Mouse (Mus musculus) adrenal gland, postnatal 25 days (tissue): Measurements from ENCODE around the gene Armh2. TPM values are rescaled to one million over a fixed set of nuclear protein-coding genes. Genes with fewer than 3 reads are reported as not detected.
"Not testable (repeated sequence)": the region's sequence is repeated elsewhere in the genome, so short reads cannot be mapped to it uniquely, and the experiment has no call there.

ENCODE experiments used
- DNase-seq: peaks from one replicate; pipeline ENCODE4 v3.0.0; 2021; ENCODE audit warnings: mixed read lengths
- total RNA-seq: library from RNA; stranded (reverse); gene quantifications from 2 replicates; pipeline ENCODE4 v1.2.3, GENCODE M21; 2021

Gene Armh2
- total RNA-seq, 1 experiment from 2014 or later, result not detected

- no peak for DNase-seq
Observed at GRCm38 (mm10) chr13:24757820-24758564, 17.0 kb downstream of the Armh2 start.

DNA sequence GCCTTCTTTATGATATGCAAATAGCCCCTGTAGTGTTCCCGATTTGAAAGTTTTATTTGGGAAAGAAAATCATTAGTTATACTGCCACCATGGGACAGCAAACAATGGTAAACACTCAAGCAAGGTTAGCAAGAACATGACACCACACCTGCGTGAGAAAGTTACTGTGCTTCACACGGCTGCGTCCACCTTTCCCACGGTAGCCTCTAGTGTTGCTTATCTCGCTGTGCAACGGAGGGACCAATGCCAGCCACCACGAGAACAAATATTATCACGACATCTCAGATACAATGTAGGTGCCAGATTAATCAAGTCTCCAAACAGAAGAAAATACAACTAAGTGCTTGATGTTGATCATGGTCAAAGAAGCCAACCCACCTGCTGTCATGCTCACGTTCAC lies 18.4 kb downstream of the Armh2 start:
- no peak for DNase-seq

- DNase-seq, result no peak
Observed at GRCm38 (mm10) chr13:24760351-24760870, 19.4 kb downstream of the Armh2 start.

- no peak for DNase-seq
Observed at GRCm38 (mm10) chr13:24761083-24761402, 20.0 kb downstream of the Armh2 start.

DNA sequence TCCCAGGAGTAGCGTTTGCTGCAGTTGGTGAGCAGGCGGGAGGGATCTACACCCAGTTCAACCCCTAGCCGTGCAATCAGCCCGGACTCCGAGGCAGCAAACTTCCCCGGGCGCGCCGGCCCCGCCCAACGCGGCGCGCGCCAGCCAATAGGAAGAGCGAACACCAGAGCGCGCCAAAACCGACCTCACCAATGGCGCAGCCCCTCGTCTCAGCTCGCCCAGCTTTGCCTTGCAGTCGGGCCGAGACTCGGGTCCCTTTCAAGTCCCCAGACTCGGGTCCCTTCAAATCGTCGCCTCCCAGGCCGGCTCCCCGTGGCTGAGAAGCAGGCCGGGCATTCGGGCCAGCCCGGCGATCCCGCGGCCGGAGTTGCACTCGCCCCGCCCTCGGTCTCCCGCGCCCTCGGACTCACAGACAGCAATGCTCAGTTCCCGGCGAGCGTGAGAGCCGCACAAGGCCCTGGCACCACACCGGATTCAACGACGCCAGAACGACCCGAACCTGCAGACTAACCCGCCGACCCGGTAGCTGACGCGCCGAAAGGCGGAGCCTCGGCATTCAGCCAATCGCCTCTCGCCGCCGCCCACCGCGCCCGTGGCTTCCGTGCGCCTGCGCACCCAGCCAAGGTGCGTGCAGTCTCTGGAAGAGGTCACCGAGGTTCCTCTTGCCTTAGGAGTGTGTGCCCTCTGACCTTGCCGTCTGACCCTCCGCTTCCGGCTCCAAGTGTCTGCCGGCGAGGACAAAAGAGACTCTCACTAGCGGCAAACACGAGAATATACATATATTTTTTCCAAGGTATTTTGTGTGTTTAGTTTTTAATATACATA lies 20.6 kb downstream of the Armh2 start, which contains the start of gene Gmnn:
Gmnn (minus strand) TSS at position 521 of the 825 bp plus-strand sequence.
- DNase-seq, result peak; percentile 92

GRCm38 (mm10) chr13:24762254-24762653 lies 21.2 kb downstream of the Armh2 start:
- no peak for DNase-seq

GRCm38 (mm10) chr13:24767809-24768208 lies 26.8 kb downstream of the Armh2 start:
- DNase-seq, result not testable (repeated sequence)

- DNase-seq, result not testable (repeated sequence)
Observed at GRCm38 (mm10) chr13:24771482-24771881, 30.4 kb downstream of the Armh2 start.

- peak; percentile 35 for DNase-seq
Observed at GRCm38 (mm10) chr13:24776146-24776844, 35.3 kb downstream of the Armh2 start.

GRCm38 (mm10) chr13:24778026-24778425 lies 37.0 kb downstream of the Armh2 start:
- DNase-seq, result no peak

- DNase-seq, result no peak
Observed at GRCm38 (mm10) chr13:24778706-24779380, 37.8 kb downstream of the Armh2 start.

GRCm38 (mm10) chr13:24781916-24782315 lies 40.9 kb downstream of the Armh2 start:
- peak; percentile 45 for DNase-seq

DNA sequence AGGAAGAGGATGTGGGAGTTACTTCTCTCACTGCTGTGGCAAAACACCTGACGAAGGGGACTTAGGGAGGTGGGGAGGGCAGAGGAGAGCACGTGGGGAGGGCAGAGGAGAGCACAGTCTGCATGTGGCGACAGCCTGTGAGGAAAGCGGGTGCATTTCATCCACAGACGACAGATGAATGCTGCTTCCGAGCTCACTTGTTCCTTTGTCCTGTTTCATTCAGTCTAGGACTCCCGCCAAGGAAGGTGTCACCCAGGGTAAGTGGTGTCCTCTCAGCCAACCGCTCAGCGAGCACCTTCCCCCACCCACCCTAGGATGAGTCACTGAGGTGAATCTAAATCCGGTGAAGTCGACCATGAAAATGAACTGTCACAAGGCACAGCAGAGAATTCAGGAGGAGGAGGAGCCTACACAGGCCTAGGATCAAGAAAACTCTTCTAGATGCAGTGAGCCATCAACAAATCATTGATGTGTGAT lies 45.0 kb downstream of the Armh2 start:
- no peak for DNase-seq

DNA sequence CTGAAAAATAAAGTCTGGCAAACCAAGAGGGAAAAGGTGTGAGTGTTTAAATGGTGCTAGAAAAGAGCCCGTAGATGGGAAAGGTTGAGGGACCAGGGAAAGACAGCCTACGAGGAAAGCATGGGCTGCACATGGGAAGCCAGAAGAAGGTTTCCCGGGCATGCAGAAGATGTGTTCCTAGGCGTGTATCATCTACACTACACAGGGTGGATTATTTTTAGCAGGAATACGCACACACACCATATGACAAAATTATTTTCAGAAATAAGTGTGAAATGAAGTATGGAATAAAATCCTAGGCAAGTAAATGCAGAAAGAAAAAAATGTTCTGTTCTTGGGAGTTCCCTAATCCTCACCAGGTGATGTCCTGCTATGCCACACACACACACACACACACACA lies 46.4 kb downstream of the Armh2 start:
- no peak for DNase-seq

DNA sequence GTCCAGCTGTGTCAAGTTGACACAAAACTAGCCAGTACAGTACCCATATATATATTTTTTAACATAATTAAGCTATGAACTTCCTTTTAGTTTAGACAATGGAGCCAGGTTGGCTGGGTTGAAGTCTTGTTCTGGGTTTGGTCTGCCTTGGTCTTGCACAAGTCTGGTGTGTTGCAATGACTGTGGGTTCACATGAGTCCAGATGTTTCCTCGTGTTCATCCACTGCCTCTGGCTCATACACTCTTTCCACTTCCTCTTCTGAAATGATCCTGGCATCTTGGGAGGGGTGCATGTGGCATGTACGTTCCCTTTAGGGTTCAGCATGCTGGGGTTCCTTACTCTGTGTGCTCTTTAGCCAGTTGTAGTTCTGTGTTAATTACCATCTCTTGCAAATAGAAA lies 50.3 kb downstream of the Armh2 start:
- DNase-seq, result no peak

- DNase-seq, result no peak
Observed at GRCm38 (mm10) chr13:24792411-24793045, 51.5 kb downstream of the Armh2 start.

Other genes with a start within 250 kb of the Armh2 start
- 1.9 and 2.5 TPM in 2 replicates for gene Ripor2, start 159.0 kb upstream of the Armh2 start, total RNA-seq
- 12.5 and 14.5 TPM in 2 replicates for gene Gmnn, start 20.7 kb downstream of the Armh2 start, total RNA-seq
- 204 and 221 TPM in 2 replicates for gene BC005537, start 60.4 kb downstream of the Armh2 start, total RNA-seq
- 87.2 and 92.5 TPM in 2 replicates for gene Acot13, start 90.3 kb downstream of the Armh2 start, total RNA-seq
- gene Tdp2, start 90.4 kb downstream of the Armh2 start, total RNA-seq, result 30.2 and 32.5 TPM in 2 replicates
- 0.52 and 0.76 TPM in 2 replicates for gene D130043K22Rik, start 103.9 kb downstream of the Armh2 start, total RNA-seq
- gene Aldh5a1, start 196.4 kb downstream of the Armh2 start, total RNA-seq, result 16.7 and 21.9 TPM in 2 replicates
- 5.6 and 7.9 TPM in 2 replicates for gene Gpld1, start 201.9 kb downstream of the Armh2 start, total RNA-seq